Mouse (Mus musculus) G1E (cell line): Measurements from ENCODE around the gene Myb. TPM values are rescaled to one million over a fixed set of nuclear protein-coding genes. Genes with fewer than 3 reads are reported as not detected.

ENCODE experiments used
- ATAC-seq: 2 replicates; pipeline ENCODE4 v1.8.0; 2016; ENCODE audit warnings: mild to moderate bottlenecking; ENCODE audit not compliant: insufficient number of reproducible peaks, poor library complexity, low FRiP score, severe bottlenecking; ENCODE audit errors: extremely low read depth
- DNase-seq: peaks from one replicate; pipeline ENCODE4 v3.0.0; 2012; ENCODE audit warnings: low spot score
- H3K27me3 ChIP-seq: 2 replicates; pipeline ENCODE4 v1.6.1; 2012; ENCODE audit warnings: mild to moderate bottlenecking, low read length, inconsistent platforms; ENCODE audit not compliant: insufficient read depth
- H3K36me3 ChIP-seq: replicated peaks from 2 replicates; pipeline ENCODE3; 2012; ENCODE audit warnings: mild to moderate bottlenecking, inconsistent platforms
- H3K4me1 ChIP-seq: 2 replicates; pipeline ENCODE4 v1.6.1; 2012; ENCODE audit warnings: low read depth, low read length, inconsistent platforms, mixed read lengths; ENCODE audit not compliant: insufficient read depth
- H3K4me3 ChIP-seq: 2 replicates; pipeline ENCODE4 v1.5.1; 2012; ENCODE audit warnings: low read depth, mild to moderate bottlenecking, inconsistent platforms, low read length, moderate library complexity, mixed read lengths
- H3K9me3 ChIP-seq: replicated peaks from 2 replicates; pipeline ENCODE4 v1.6.1; 2012; ENCODE audit warnings: inconsistent platforms
- CTCF ChIP-seq: IDR thresholded peaks from 2 replicates; pipeline ENCODE4 v1.5.1; 2012; ENCODE audit warnings: low read depth, low read length, inconsistent platforms, mixed read lengths
- GATA1 ChIP-seq: IDR thresholded peaks from 2 replicates; pipeline ENCODE4 v1.6.1; 2012; ENCODE audit warnings: borderline replicate concordance, low read length, inconsistent platforms, mixed read lengths
- GATA2 ChIP-seq: IDR thresholded peaks from 2 replicates; pipeline ENCODE4 v1.6.1; 2012; ENCODE audit warnings: low read depth, low read length, inconsistent platforms, borderline replicate concordance
- POLR2AphosphoS5 ChIP-seq: IDR thresholded peaks from 2 replicates; pipeline ENCODE4 v1.6.1; 2012; ENCODE audit warnings: low read depth, low read length, inconsistent platforms; ENCODE audit not compliant: insufficient replicate concordance
- TAL1 ChIP-seq: conservative IDR thresholded peaks from 2 replicates; pipeline ENCODE4 v1.6.1; 2012; ENCODE audit warnings: low read depth, low read length, inconsistent platforms, mixed read lengths
- polyA plus RNA-seq: library from polyadenylated mRNA; stranded (reverse); fragments of >175 nt; gene quantifications from 2 replicates; pipeline ENCODE4 v1.2.3, GENCODE M21; 2012
- total RNA-seq, 2 experiments: library from RNA; stranded (forward) in 1 of 2; stranded (reverse) in 1 of 2; fragments of 200-1000 nt in 1 of 2; fragments of >200 nt in 1 of 2; fragmentation: Nextera tagmentation in 1 of 2; gene quantifications; 2 replicates each; pipeline ENCODE4 v1.2.3; 2014 to 2017

Gene Myb
- total and polyA plus RNA-seq, 3 experiments = 49.3 to 399 (median 268) TPM

DNA sequence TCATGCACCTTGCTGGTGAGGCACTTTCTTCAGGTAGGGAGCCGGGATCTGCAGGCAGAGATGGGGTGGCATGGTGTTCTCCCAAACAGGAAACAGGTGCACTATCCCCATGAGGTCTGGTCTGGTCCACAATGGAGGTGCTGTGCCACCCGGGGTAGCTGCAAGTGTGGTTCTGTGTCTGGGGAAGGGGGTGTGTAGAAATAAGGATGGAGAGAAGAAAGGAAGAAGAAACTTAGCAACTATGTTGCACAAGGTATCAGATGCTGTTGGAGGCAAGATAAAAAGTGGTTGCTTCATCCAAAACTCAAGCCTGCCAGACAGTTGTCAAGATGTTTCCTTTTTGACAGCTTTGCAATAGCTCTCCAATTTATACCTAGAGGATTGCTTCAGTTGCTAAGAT lies 14.5 kb downstream of the Myb start:
- H3K27me3 ChIP-seq = no peaks in the 10 kb centered on the region
- ATAC-seq = no peak
- TF ChIP-seq POLR2AphosphoS5 (no peak; the same call in 1 of the 2 replicates), TAL1 (no peak), GATA2 (no peak), GATA1 (no peak), CTCF (no peak)
- H3K9me3 ChIP-seq = no peaks in the 10 kb centered on the region
- DNase-seq = no peak
- H3K4me1 ChIP-seq = peaks cover 51% of the 10 kb centered on the region
- H3K36me3 ChIP-seq = peaks cover 96% of the 10 kb centered on the region
- H3K4me3 ChIP-seq = no peak overlapping the region; the same call in 1 of the 2 replicates

DNA sequence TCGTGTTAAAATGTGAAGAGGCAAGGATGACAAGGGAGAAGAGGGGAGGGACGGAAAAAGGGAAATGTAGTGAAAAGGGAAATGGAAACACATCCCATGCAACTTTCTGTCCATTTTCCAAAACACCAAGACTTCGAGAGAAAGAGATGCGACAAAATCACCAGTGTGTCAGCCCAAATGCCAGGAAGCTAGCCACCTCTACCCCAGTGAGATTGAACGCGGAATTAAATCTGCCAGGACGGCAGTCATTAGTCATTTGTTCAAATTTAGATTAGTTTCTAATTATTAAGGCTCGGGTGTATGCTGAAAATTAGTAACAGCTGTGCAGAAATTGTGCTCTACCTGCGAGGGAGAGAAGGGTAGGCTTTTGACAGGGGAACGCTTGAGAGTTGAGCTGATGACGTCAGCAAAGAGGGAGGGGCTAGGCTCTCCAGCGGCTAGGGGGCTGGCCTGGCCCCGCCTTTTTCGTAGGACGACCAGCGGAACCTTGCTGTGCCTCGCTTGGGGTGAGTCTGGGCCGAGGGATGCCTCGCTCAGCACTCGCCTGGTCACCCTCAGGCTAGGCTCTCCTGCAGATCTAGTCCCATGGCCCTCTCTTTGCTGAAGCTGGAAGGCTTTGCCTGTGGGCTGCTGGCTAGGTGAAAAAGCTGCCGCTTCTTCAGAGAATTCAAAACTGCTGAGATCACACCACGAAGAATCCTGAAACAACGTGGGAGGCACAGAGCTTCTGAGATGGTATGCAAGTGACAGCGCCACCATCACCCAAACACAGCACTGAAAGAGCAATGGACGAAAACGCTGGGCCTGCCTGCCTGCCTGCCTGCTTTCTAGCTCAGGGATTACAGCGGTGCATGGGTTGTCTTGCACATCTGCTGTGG lies 15.9 kb downstream of the Myb start:
- ATAC-seq (peak; percentile 8; the same call in 1 of the 2 replicates), DNase-seq (no peak)
- no peak for TF ChIP-seq CTCF
- TF ChIP-seq POLR2AphosphoS5 = no peak
- TF ChIP-seq GATA1 = no peak
- TF ChIP-seq TAL1 = no peak
- no peak for TF ChIP-seq GATA2
- H3K4me1 ChIP-seq = peaks cover 43% of the 10 kb centered on the region
- H3K4me3 ChIP-seq = peak overlapping the region; percentile 54; the same call in 1 of the 2 replicates
- no peaks in the 10 kb centered on the region for H3K9me3 ChIP-seq
- no peaks in the 10 kb centered on the region for H3K27me3 ChIP-seq
- H3K36me3 ChIP-seq = peaks cover 98% of the 10 kb centered on the region

DNA sequence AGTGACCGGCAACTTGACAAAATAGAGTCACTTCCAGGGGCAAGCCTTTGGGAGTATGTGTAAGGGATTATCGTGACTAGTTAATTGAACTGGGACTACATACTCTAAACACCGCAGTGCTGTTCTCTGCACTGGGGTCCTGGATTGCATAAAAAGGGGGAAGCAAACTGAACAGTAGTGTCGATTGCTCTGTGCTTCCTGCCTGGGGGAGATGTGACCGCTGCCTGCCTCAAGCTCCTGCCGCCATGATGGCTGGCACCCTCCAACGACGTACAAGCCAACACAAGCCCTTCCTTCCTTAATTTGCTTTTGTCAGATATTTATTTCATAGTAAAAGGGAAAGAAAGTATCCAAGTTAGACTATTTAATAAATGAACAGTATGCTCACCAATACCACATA lies 25.5 kb downstream of the Myb start:
- Histone ChIP-seq H3K36me3 (peaks cover 89% of the 10 kb centered on the region), H3K4me1 (peaks cover 44% of the 10 kb centered on the region), H3K4me3 (no peak overlapping the region), H3K27me3 (no peaks in the 10 kb centered on the region), H3K9me3 (no peaks in the 10 kb centered on the region)
- TF ChIP-seq GATA2 (no peak), GATA1 (no peak)
- no peak for ATAC-seq
- DNase-seq = no peak

DNA sequence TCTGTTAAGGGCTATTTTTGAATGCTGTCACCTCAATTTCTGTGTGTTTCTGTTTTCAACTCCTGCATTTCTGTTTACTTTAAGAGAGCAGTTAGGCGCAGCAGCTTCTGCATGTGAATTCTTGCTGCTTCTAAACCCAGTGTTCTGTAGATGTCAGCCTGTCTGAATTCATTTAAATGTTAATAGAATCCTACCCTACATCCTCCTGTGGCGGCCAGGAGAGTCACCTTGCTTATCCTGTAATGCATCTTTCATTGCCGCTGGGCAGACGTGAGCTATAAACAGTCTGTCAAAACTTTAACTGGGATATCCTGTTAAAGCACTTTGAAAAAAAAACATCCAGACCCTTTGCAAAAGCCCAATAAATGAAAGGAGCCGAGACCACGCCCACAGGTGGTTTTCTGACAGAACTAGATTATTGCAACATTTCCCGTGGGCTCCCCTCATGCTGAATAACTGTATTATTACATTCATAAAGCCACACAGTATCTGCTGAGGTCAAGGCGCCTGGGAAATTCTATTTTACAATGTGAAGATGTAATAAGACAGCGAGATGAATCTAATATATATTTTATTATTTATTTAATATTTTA lies 29.8 kb downstream of the Myb start:
- Histone ChIP-seq H3K4me3 (no peak overlapping the region), H3K27me3 (no peaks in the 10 kb centered on the region), H3K36me3 (peaks cover 87% of the 10 kb centered on the region), H3K9me3 (no peaks in the 10 kb centered on the region), H3K4me1 (peaks cover 51% of the 10 kb centered on the region)
- DNase-seq = no peak
- TF ChIP-seq TAL1 (no peak), CTCF (no peak), GATA2 (no peak), POLR2AphosphoS5 (no peak), GATA1 (no peak)
- ATAC-seq = no peak

DNA sequence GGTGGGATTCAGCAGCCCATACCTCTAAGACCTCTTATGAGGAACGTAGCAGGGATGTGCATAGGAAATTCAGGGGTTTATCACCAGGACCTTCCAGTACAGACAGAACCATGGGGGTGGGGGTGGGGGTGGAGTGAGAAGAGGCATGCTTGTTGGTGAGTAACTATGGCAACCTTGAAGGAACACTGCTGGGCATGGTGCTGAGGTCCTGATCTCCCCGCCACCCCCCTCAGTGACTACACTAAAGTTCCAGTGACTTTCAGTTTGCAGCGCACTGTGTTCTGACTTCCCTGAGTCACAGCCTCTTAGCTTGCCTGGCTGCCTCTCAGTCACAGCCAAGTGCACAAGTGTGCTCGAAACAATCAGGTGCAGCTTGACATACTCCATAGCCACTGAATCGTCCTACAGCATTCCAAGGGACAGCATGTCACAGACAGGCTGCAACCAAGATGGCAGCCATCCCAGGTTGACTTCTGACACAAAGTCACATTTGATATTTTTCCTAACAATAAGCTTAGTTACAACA lies 32.6 kb downstream of the Myb start:
- ATAC-seq = no peak
- Histone ChIP-seq H3K4me3 (no peak overlapping the region), H3K9me3 (no peaks in the 10 kb centered on the region), H3K36me3 (peaks cover 88% of the 10 kb centered on the region), H3K27me3 (no peaks in the 10 kb centered on the region), H3K4me1 (peaks cover 49% of the 10 kb centered on the region)
- TF ChIP-seq CTCF (no peak), GATA2 (no peak), GATA1 (no peak), TAL1 (no peak), POLR2AphosphoS5 (no peak)
- no peak for DNase-seq

DNA sequence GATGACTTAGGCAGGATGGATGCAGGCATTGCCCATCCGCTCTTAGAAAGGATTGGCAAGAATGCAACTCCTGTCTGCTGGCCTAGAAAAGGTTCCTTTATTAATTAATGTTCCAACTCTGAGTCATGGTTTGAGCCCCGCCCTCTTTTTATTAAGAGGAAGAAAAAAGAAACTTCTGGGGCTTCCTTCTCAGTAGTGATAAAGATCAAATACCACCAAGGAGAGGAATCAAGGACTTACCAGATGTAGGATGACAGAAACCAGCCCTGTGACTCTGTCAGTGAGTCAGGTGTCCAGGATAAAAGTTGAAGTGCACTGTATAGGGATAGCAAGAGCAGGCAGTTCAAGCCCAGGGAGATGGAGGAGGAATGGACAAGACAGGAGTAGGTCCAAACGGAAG lies 42.4 kb downstream of the Myb start:
- H3K4me1 ChIP-seq = peaks cover 15% of the 10 kb centered on the region
- DNase-seq (no peak), ATAC-seq (no peak)
- H3K9me3 ChIP-seq = no peaks in the 10 kb centered on the region
- no peaks in the 10 kb centered on the region for H3K27me3 ChIP-seq
- no peak for TF ChIP-seq GATA1
- no peak for TF ChIP-seq TAL1
- no peak for TF ChIP-seq GATA2
- no peak for TF ChIP-seq CTCF
- no peak for TF ChIP-seq POLR2AphosphoS5
- H3K4me3 ChIP-seq = no peak overlapping the region
- peaks cover 19% of the 10 kb centered on the region for H3K36me3 ChIP-seq
